Mouse (Mus musculus) limb, embryonic 14.5 days (tissue): ENCODE results near the gene Ms4a14. TPM values are rescaled to one million over a fixed set of nuclear protein-coding genes. Genes with fewer than 3 reads are reported as not detected.

Experiments used
- ATAC-seq: fragments of 200-750 bp; cut with Nextera tagmentation; 2 replicates; pipeline ENCODE4 v1.8.0; 2017; ENCODE audit warnings: low read depth, moderate number of reproducible peaks, moderate TSS enrichment; ENCODE audit not compliant: low FRiP score
- DNase-seq: peaks from one replicate; pipeline ENCODE4 v3.0.0-alpha.2; 2015; ENCODE audit warnings: low spot score
- H3K27ac ChIP-seq: fragments of 300-500 bp; sonication (generic); replicated peaks from 2 replicates; pipeline ENCODE4 v1.5.1; 2014; ENCODE audit warnings: low read depth, mild to moderate bottlenecking, low read length, moderate library complexity, mixed read lengths
- H3K27me3 ChIP-seq: fragments of 300-500 bp; sonication (generic); 2 replicates; pipeline ENCODE4 v1.6.1; 2014; ENCODE audit warnings: low read length, mixed read lengths; ENCODE audit not compliant: control insufficient read depth, insufficient read depth
- H3K36me3 ChIP-seq: fragments of 300-500 bp; sonication (generic); 2 replicates; pipeline ENCODE4 v1.6.1; 2014; ENCODE audit warnings: mild to moderate bottlenecking, low read length, moderate library complexity, mixed read lengths; ENCODE audit not compliant: control insufficient read depth, insufficient read depth
- H3K4me1 ChIP-seq: fragments of 300-500 bp; sonication (generic); 2 replicates; pipeline ENCODE4 v1.6.1; 2014; ENCODE audit warnings: antibody characterized with exemption, low read length, mixed read lengths; ENCODE audit not compliant: control insufficient read depth, insufficient read depth
- H3K4me2 ChIP-seq: fragments of 300-500 bp; sonication (generic); replicated peaks from 2 replicates; pipeline ENCODE4 v1.6.1; 2014; ENCODE audit warnings: low read depth, mild to moderate bottlenecking, low read length, moderate library complexity; ENCODE audit not compliant: severe bottlenecking
- H3K4me3 ChIP-seq: fragments of 300-500 bp; sonication (generic); replicated peaks from 2 replicates; pipeline ENCODE4 v1.5.1; 2014; ENCODE audit warnings: low read length
- H3K9ac ChIP-seq: fragments of 300-500 bp; sonication (generic); 2 replicates; pipeline ENCODE4 v1.6.1; 2014; ENCODE audit warnings: mild to moderate bottlenecking, low read depth, low read length, moderate library complexity; ENCODE audit not compliant: severe bottlenecking
- H3K9me3 ChIP-seq: fragments of 300-500 bp; sonication (generic); 2 replicates; pipeline ENCODE4 v1.6.1; 2016; ENCODE audit warnings: low read length; ENCODE audit not compliant: control insufficient read depth
- POLR2A ChIP-seq: fragments of 200-500 bp; IDR thresholded peaks from 2 replicates; pipeline ENCODE4 v1.8.0; 2012; ENCODE audit warnings: inconsistent platforms, mild to moderate bottlenecking, moderate library complexity, borderline replicate concordance; ENCODE audit not compliant: insufficient read depth, insufficient read length; ENCODE audit errors: extremely low read depth
- whole genome bisulfite sequencing: fragments of 180-500 bp; shearing (Covaris S2); extraction: QIAGEN DNeasy Blood & Tissue Kit; methylation state at CpG from one replicate; pipeline ENCODE4 v1.1.7; 2014; 5-methylcytosine and 5-hydroxymethylcytosine counted together
- polyA plus RNA-seq, 2 experiments: library from polyadenylated mRNA; depleted of rRNA in 1 of 2; stranded (reverse) in 1 of 2; unstranded in 1 of 2; fragments of >200 nt; fragmentation: Nextera tagmentation in 1 of 2; extraction: Ambion mirVana in 1 of 2; gene quantifications; 2 replicates each; pipeline versions ENCODE4 v1.2.1 to v1.2.3; 2012 to 2014

The Ms4a14 gene
- 0.35 and 0.41 TPM in 2 replicates for polyA plus RNA-seq (2012; rRNA removed)
- polyA plus RNA-seq (2014; fragmentation: Nextera tagmentation; extraction: Ambion mirVana): 0.10 and 0.11 TPM in 2 replicates

GRCm38 (mm10) chr19:11314354-11314753 is at the start of gene Ms4a14:
Ms4a14 (minus strand) TSS chr19:11314454.
- no peak for ATAC-seq
- no peak for DNase-seq
- H3K9ac ChIP-seq: no peak within 1 kb of the TSS
- H3K4me1 ChIP-seq: no peaks in the 10 kb centered on the region
- no peak within 1 kb of the TSS for H3K4me3 ChIP-seq
- H3K36me3 ChIP-seq: no peaks in the 10 kb centered on the region
- no peak within 1 kb of the TSS for H3K4me2 ChIP-seq
- H3K27ac ChIP-seq: no peak within 1 kb of the TSS
- no peaks in the 10 kb centered on the region for H3K9me3 ChIP-seq
- TF ChIP-seq POLR2A: no peak
- WGBS: 77% methylated on average over 1 of the region's 1 CpGs
- H3K27me3 ChIP-seq: no peaks in the 10 kb centered on the region

GRCm38 (mm10) chr19:11362002-11362401 is 47.7 kb upstream of the Ms4a14 start:
- Histone ChIP-seq H3K9me3 (no peaks in the 10 kb centered on the region), H3K4me3 (no peak overlapping the region), H3K27ac (no peak overlapping the region), H3K27me3 (no peaks in the 10 kb centered on the region), H3K36me3 (no peaks in the 10 kb centered on the region), H3K9ac (no peak overlapping the region), H3K4me1 (no peaks in the 10 kb centered on the region), H3K4me2 (no peak overlapping the region)
- DNase-seq: no peak
- TF ChIP-seq POLR2A: no peak
- no peak for ATAC-seq

- no peak for DNase-seq
- Histone ChIP-seq H3K4me2 (no peak overlapping the region), H3K27ac (no peak overlapping the region), H3K36me3 (no peaks in the 10 kb centered on the region), H3K9me3 (no peaks in the 10 kb centered on the region), H3K27me3 (no peaks in the 10 kb centered on the region), H3K4me1 (no peaks in the 10 kb centered on the region), H3K9ac (no peak overlapping the region), H3K4me3 (no peak overlapping the region)
- 61% methylated on average over 3 of the region's 3 CpGs for WGBS
- ATAC-seq: no peak
- TF ChIP-seq POLR2A: no peak
Measured at GRCm38 (mm10) chr19:11360106-11360505, 45.9 kb upstream of the Ms4a14 start.

- no peak overlapping the region for H3K27ac ChIP-seq
- no peak for DNase-seq
- no peaks in the 10 kb centered on the region for H3K9me3 ChIP-seq
- no peaks in the 10 kb centered on the region for H3K36me3 ChIP-seq
- no peak overlapping the region for H3K9ac ChIP-seq
- 77% methylated on average over 7 of the region's 7 CpGs for WGBS
- no peaks in the 10 kb centered on the region for H3K4me1 ChIP-seq
- TF ChIP-seq POLR2A: no peak
- no peak overlapping the region for H3K4me2 ChIP-seq
- H3K4me3 ChIP-seq: no peak overlapping the region
- H3K27me3 ChIP-seq: no peaks in the 10 kb centered on the region
- ATAC-seq: no peak
Measured at GRCm38 (mm10) chr19:11355730-11356129, 41.5 kb upstream of the Ms4a14 start.

DNA sequence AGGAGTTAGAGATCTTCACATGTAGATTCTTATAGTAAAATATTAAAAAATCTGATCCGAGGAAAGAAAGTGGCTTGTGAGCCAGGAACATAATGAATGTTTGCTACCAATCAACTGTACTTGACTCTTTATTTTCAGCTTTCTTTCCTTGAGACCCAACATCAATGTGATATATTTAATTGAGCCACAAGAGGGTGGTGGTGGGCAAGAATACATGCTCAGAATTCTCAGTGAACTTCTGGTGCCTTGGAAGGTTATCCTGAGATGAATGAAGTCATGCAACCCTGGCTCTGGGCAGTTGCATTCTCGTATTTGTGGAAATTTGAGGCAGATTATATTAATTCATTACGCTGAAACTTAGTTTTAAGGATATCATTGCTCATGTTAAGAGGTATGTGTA is 37.6 kb upstream of the Ms4a14 start:
- no peaks in the 10 kb centered on the region for H3K27me3 ChIP-seq
- ATAC-seq (no peak), DNase-seq (no peak)
- no peak overlapping the region for H3K4me2 ChIP-seq
- H3K36me3 ChIP-seq: no peaks in the 10 kb centered on the region
- TF ChIP-seq POLR2A: no peak
- no peak overlapping the region for H3K4me3 ChIP-seq
- no peaks in the 10 kb centered on the region for H3K4me1 ChIP-seq
- H3K9ac ChIP-seq: no peak overlapping the region
- no peaks in the 10 kb centered on the region for H3K9me3 ChIP-seq
- 49% methylated on average over 3 of the region's 3 CpGs for WGBS
- no peak overlapping the region for H3K27ac ChIP-seq

DNA sequence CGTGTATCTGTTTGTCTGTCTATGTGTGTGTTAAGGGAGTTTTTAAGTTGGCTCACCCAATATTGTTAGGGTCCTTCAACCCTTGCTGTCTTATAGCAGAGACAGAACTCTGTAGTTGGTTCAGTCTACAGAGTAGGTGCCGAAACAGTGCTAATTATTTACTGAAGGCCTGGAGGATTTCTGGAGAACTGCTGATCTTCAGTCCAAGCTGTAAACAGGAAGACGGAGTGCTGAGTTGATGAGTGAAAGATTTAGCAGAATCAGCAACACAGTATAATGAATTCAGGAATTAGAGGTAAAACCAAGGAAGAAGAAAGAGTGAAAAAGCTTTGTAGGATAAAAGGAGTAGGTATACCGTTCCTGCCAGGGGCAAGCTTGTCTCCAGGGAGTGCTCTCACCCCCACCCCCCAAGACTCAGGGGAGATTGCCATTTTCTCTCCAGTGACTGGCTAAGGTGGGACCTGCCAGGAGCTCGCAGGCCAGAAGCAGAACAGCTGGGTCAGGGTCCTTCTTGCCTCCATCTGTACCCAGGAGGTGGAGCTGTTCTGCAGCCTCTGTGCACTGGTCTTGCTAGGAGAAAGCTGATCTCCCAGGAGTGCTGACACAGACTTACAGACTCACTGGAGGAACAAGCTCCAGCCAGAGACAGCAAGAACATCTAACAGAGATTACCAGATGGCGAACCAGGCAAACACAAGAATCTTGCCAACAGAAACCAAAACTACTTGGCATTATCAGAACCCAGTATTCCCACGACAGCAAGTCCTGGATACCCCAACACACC is 35.6 kb upstream of the Ms4a14 start:
- Histone ChIP-seq H3K36me3 (no peaks in the 10 kb centered on the region), H3K9me3 (no peaks in the 10 kb centered on the region), H3K4me3 (no peak overlapping the region), H3K27me3 (no peaks in the 10 kb centered on the region), H3K4me1 (no peaks in the 10 kb centered on the region), H3K27ac (no peak overlapping the region), H3K9ac (no peak overlapping the region), H3K4me2 (no peak overlapping the region)
- 56% methylated on average over 7 of the region's 7 CpGs for WGBS
- DNase-seq (no peak), ATAC-seq (no peak)
- TF ChIP-seq POLR2A: no peak
